Comparison of ENCODE assay signal across 30 mouse cellular contexts in the genomic region with DNA sequence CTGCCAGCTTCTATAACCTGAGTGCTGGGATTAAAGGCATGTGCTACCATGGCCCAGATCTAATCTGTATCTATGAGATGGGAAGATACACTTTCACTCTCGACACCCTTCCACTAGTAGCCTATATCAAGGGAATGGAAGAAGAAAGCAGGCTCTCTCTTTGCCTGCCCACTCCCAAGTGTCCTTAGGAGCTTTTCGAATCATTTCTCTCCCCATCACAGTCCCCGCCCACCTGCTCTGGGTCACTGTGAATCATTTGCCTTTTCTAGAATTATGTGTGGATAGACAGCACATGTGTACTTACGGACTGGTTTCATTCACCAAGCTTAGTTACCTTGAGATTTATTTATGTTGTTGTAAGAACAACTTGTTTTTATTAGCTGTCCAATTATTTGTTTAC.
"Had no signal": no experiment of that assay in that cellular context is flagged by ENCODE, and none has a peak within 500 bp of the region (broad histone marks: within the 10 kb centered on the region; RNA-seq: fewer than 3 reads in every experiment).

No protein-coding gene starts in this region.

- H3K9me3 ChIP-seq: limb, embryonic 10.5 days; limb, embryonic 15.5 days; liver, embryonic 12.5 days; liver, embryonic 13.5 days; liver, embryonic 15.5 days; lung, embryonic 15.5 days; midbrain, embryonic 10.5 days; midbrain, embryonic 13.5 days; midbrain, embryonic 15.5 days had no signal

- DNase-seq: left cerebral cortex, postnatal 4 days; liver, embryonic 13.5 days; liver, postnatal 0 days; lung, adult 18-20 months; lung, adult 2 months; lung, embryonic 14.5 days; lung, postnatal 10 days; lung, postnatal 14 days; lung, postnatal 36 days; lung, postnatal 4 days; midbrain, embryonic 14.5 days had no signal

- H3K36me3 ChIP-seq: limb, embryonic 10.5 days; limb, embryonic 12.5 days; limb, embryonic 13.5 days; limb, embryonic 15.5 days; liver, embryonic 12.5 days; liver, embryonic 13.5 days; liver, embryonic 15.5 days; lung, embryonic 15.5 days; midbrain, embryonic 10.5 days; midbrain, embryonic 12.5 days; midbrain, embryonic 13.5 days; midbrain, embryonic 15.5 days had no signal

- H3K4me3 ChIP-seq: left cerebral cortex, adult 2 months; limb, embryonic 10.5 days; limb, embryonic 12.5 days; limb, embryonic 13.5 days; limb, embryonic 15.5 days; liver, embryonic 12.5 days; liver, embryonic 13.5 days; liver, embryonic 15.5 days; lung, embryonic 15.5 days; megakaryocyte, embryonic 14.5 days; midbrain, embryonic 10.5 days; midbrain, embryonic 12.5 days; midbrain, embryonic 13.5 days; midbrain, embryonic 15.5 days; myocyte had no signal

- H3K27ac ChIP-seq: left cerebral cortex, adult 2 months; limb, embryonic 10.5 days; limb, embryonic 12.5 days; limb, embryonic 13.5 days; limb, embryonic 15.5 days; liver, embryonic 12.5 days; liver, embryonic 13.5 days; liver, embryonic 14.5 days; liver, embryonic 15.5 days; lung, embryonic 15.5 days; macrophage; midbrain, embryonic 10.5 days; midbrain, embryonic 12.5 days; midbrain, embryonic 13.5 days; midbrain, embryonic 15.5 days had no signal

- H3K27me3 ChIP-seq: limb, embryonic 12.5 days; limb, embryonic 13.5 days; limb, embryonic 15.5 days; liver, embryonic 12.5 days; liver, embryonic 13.5 days; liver, embryonic 15.5 days; lung, embryonic 15.5 days; megakaryocyte, embryonic 14.5 days; midbrain, embryonic 12.5 days; midbrain, embryonic 13.5 days; midbrain, embryonic 15.5 days had no signal

- ATAC-seq: liver, embryonic 12.5 days; liver, postnatal 0 days; lung, postnatal 0 days; midbrain, embryonic 13.5 days; midbrain, embryonic 15.5 days; midbrain, embryonic 16.5 days had no signal

- H3K9ac ChIP-seq: limb, embryonic 12.5 days; limb, embryonic 13.5 days; limb, embryonic 15.5 days; liver, embryonic 12.5 days; liver, embryonic 13.5 days; liver, embryonic 14.5 days; liver, embryonic 15.5 days; liver, postnatal 0 days; lung, embryonic 14.5 days; lung, embryonic 15.5 days; midbrain, embryonic 12.5 days; midbrain, embryonic 13.5 days; midbrain, embryonic 15.5 days had no signal

- H3K4me1 ChIP-seq: limb, embryonic 10.5 days; limb, embryonic 12.5 days; limb, embryonic 13.5 days; limb, embryonic 15.5 days; liver, embryonic 12.5 days; liver, embryonic 13.5 days; liver, embryonic 15.5 days; lung, embryonic 15.5 days; megakaryocyte, embryonic 14.5 days; midbrain, embryonic 10.5 days; midbrain, embryonic 12.5 days; midbrain, embryonic 13.5 days; midbrain, embryonic 15.5 days had no signal

- H3K4me2 ChIP-seq: limb, embryonic 12.5 days; limb, embryonic 13.5 days; limb, embryonic 15.5 days; liver, embryonic 12.5 days; liver, embryonic 13.5 days; liver, embryonic 15.5 days; lung, embryonic 14.5 days; lung, embryonic 15.5 days; midbrain, embryonic 11.5 days; midbrain, embryonic 12.5 days; midbrain, embryonic 13.5 days; midbrain, embryonic 15.5 days had no signal
